Mouse (Mus musculus): ENCODE data around the gene Cox4i2.
A peak's percentile ranks its signal among the peaks of the same experiment; 100 is the strongest.

DNA sequence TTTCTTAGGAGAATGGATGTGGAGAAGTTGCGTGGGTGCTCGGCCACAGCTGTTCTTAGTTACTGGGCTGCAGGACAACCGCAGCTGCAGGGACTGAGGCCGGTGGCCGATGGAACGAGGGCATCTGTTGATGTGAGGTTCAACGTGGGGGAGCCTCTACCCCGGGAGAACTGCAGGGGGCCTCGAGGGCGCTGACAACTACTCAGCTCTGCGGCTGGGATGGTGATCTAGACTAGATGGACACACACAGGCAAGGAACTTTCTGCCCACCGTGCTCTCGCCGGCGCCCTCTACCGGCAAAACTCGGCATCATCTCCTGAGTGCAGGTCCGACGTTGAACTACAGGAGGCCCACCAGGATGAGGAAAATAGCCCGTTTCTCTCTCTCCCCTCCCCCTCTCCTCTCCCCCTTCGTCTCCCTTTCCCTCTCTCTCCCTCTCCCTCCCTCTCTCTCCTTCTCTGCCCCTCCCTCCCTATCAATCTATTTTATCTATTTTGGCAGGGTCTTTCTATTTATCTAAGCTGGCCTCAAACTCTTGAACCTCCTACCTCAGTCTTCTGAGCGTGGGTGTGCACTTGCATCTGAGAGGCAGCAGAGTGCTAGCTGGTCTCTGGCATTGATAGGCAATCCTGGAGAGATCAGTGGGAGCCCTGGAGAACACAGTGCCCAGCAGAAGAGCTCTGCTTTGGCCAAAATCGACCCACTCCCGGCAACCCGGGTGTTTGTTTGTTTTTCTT, 12.6 kb downstream of the Cox4i2 start:
- TF ChIP-seq CTCF (IDR thresholded peaks at IDR 0.05; ENCODE audit: low read depth, low read length), result peak; percentile 90
- no peak for TF ChIP-seq POLR2A (IDR thresholded peaks at IDR 0.05; ENCODE audit: borderline replicate concordance, low read depth, low read length)

Data from bone marrow macrophage, adult 2 months (primary cell).